Mouse (Mus musculus) neutrophil, adult 65 days (primary cell): ENCODE data around the gene Gm10447. TPM values are rescaled to one million over a fixed set of nuclear protein-coding genes. Genes with fewer than 3 reads are reported as not detected.

Source experiments
- total RNA-seq: library from RNA; stranded (reverse); gene quantifications from 2 replicates; pipeline ENCODE4 v1.2.4, GENCODE M21; 2023

Gene Gm10447
- not detected in 2 replicates for total RNA-seq

DNA sequence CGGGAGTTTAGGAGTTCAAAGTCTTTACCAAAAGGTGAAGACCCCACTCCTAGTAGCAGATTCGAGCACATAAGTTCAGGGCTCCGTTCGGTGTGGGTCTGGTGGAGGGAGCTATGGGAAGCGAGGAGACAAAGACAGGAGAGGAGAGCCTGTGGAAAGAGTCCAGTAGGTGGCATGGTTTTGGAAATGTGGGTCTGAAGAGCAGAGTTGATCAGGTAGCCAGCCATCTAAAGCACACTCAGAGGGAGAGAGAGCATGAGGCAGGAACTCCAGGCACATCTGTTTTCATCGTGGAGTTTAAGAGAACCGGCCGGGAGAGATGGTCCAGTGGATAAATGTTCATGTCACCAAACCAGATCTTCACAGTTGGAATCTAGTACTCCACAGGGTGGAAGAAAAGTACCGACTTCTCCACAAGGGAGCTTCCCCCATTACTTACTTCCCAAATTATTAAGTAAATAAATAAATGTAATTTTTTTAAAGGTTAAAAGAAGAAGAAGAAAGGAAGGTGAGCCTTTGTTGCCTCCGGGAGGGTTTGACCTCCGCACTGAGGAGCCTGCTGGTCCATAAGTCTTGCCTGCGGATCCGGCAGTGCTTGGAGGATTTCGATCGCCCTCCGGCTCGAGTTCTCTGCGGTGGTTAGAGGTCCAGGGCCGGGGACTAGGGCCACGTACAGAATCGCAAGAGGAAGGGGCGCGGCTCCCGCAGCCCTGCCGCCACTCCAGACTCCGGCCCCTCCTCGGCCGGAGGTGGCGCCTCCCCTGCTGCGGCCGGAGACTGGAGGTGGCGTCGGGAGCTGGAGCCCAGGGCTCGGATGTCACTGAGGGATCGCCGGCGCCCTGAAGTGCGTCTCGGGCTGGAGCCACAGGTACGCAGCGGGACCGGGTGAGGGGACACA is at the start of gene Gm10447, which contains the start of gene Shroom1:
Gm10447 (minus strand) TSS at position 637 of the 898 bp plus-strand sequence.
Shroom1 (plus strand) TSS at position 732 of the 898 bp plus-strand sequence.

DNA sequence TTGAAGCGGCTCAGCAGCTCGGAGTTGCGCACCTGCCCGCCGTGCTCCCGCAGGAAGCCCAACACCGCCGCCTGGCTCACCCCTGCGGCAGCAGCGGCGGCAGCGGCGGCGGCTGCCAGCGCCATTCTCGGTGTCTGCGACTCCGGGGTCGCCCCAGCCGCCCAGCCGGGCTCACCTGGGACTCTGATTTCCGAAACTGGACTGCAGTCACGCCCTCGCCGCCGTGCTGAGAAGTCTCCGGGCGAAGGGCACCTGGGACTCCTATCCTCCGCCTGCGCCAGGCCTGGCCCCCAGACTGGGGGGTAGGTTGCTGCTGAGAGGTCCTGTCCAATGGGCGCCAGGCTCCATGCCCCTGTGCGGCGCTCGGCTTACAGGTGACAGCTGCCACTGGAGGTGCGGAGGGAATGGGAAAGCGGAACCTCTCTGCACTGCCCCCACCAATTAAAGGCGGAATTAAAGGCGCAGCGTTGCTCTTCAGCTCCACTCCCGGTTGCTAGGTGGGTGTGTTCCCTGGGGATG is 22.9 kb upstream of the Gm10447 start, which contains the start of the genes Gm9945 and Sowaha:
Gm9945 (plus strand) TSS at position 384 of the 519 bp plus-strand sequence.
Sowaha (minus strand) TSS at position 492 of the 519 bp plus-strand sequence.

DNA sequence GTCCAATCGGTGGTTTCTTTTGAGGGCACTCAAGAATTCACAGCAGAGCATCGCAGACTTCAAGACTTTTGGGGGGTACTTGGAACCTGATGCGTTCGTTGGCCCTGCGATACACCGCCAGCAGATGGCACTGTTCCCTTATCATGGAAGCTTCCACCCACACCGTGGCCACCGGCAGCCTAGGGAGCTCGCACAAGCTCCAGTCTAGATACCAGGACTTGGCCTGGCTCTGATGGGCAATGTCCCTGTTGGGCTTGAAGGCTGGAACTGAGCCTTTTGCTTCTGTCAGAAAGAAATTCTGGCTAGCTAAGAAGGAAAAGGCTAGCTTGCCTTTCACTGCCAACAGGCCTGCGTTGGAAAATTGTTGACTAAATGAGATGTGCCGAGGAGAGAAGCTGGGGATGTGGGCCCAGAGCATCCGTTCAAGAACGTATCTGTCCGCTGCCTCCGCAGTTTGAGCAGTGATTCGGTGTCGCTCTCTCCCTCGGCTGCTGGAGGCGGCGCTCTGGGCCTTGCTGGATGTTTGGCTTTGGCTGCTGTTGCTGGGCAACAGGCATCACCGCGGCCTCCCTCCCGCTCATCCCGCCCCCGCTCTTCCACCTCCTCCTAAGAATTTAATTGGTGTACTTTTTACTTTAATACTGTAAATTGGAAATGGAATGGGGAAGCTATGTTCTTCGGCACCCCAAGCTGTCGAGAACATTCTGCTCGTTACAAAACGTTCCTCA is 13.2 kb upstream of the Gm10447 start, which contains the start of gene Gm9837:
Gm9837 (minus strand) TSS at position 512 of the 728 bp plus-strand sequence.

DNA sequence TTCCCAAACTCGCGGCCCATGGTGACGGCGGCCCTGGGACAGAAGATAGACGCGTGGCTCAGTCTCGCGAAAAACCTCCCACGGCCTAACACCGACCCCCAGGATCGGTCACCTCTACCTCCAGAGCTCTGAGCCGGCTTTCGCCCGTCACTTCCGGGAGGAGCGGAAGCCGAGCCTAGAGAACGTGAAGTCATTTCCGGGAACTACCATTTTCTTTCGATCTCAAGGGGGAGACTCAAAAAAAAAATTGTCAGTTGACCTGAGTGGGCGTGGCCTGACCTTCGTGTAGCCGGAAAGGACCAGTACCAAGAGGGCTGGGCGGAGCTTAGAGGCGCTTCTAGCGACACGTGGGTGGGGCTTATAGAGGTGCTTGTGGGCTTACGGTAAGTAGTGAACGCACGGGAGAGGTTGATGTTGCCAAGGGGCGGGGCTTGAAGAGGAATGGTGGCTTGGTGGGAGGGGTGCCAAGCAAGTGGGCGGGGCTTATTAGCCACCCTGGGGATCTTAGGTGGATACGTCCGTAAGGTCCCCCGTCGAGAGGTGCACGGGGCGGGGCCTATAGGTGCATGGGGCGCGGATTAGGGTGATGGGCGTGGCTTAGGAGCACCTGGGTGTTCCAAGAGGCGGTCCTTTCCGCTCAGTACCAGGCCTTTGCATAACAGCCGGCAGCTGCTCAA is 26.1 kb downstream of the Gm10447 start, which contains the start of the genes Uqcrq and Gdf9:
Uqcrq (minus strand) TSS at position 162 of the 677 bp plus-strand sequence.
Gdf9 (plus strand) TSS at position 354 of the 677 bp plus-strand sequence.

DNA sequence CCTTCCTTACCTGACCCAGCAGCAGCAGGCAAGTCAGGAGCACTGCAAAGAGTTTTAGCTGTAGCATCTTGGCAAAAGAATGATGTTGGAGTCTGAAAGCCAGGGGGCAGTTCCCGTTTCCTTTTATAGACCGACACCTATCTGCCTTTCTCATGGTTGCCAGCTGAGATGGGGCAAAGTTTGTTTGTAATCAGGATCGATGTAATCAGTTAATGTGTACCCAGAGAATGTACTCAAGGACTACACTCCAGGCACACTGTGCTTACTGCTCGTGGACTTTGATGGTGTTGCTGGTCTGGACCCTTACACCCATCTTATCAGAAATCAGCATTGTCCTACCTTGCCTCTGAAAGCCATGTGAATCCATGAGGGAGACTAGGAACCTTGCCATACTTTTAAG is 33.9 kb downstream of the Gm10447 start, which contains the start of gene Leap2:
Leap2 (minus strand) TSS at position 135 of the 400 bp plus-strand sequence.

Other genes with a start within 250 kb of the Gm10447 start
- 63.6 and 79.8 TPM in 2 replicates for gene Hspa4, start 156.7 kb downstream of the Gm10447 start, total RNA-seq
- 8.5 and 9.8 TPM in 2 replicates for gene Zcchc10, start 132.4 kb downstream of the Gm10447 start, total RNA-seq
- 155 and 192 TPM in 2 replicates for gene Aff4, start 106.3 kb downstream of the Gm10447 start, total RNA-seq
- gene Leap2, start 33.9 kb downstream of the Gm10447 start, total RNA-seq = not detected in 2 replicates
- gene Uqcrq, start 26.3 kb downstream of the Gm10447 start, total RNA-seq = 200 and 202 TPM in 2 replicates
- 0.36 and 0.44 TPM in 2 replicates for gene Gdf9, start 26.1 kb downstream of the Gm10447 start, total RNA-seq
- 0.41 and 0.47 TPM in 2 replicates for gene Shroom1, start 95 bp upstream of the Gm10447 start, total RNA-seq
- not detected in 2 replicates for gene Gm9837, start 13.4 kb upstream of the Gm10447 start, total RNA-seq
- gene Gm9945, start 23.1 kb upstream of the Gm10447 start, total RNA-seq = not detected in 2 replicates
- not detected in 2 replicates for gene Sowaha, start 23.2 kb upstream of the Gm10447 start, total RNA-seq
- gene Sept8, start 62.1 kb upstream of the Gm10447 start, total RNA-seq = 2.0 and 3.2 TPM in 2 replicates
- 2.0 and 2.2 TPM in 2 replicates for gene Kif3a, start 110.3 kb upstream of the Gm10447 start, total RNA-seq
- gene Il4, start 161.6 kb upstream of the Gm10447 start, total RNA-seq = not detected in 2 replicates
- gene Il13, start 177.6 kb upstream of the Gm10447 start, total RNA-seq = not detected in 2 replicates